Mouse (Mus musculus): Measurements from ENCODE around the gene Nav3.

The Nav3 gene

DNA sequence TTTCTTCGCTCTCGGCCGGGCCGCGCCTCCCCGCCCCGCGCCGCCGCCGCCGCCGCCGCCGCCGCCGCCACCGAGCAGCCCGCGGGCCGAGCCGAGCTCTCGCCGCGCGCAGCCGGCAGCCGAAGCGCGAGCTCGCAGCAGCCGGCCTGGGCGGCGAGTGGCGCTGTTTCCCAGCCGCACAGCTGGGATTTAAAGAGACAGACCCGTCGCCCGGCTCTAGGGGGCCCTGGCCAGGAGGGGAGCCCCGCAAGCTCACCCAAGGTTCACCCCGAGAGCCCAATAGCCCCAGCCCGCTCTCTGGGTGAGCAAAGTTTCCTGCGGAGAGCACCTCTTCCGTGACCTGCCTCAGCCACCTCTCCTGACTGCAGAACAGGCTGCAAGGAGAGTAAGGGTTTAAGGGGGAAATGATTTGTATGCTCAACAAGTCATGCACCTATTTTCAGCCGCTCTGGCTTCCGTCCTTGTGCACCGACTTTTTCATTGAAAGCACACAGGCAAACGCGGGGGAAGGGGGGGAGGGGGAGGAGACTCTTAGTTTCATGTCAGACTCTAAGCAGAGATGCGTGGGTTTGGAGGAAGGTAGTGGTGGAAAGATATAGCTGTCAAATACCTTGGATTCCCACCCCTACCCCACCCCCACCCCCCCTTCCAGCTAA lies at the start of gene Nav3:
Gene Nav3, minus strand, starts transcription at position 367 of the 656 bp plus-strand sequence.
- DNase-seq (ENCODE audit: low spot score in 2 of 2) = peak; percentile 12 to 20

DNA sequence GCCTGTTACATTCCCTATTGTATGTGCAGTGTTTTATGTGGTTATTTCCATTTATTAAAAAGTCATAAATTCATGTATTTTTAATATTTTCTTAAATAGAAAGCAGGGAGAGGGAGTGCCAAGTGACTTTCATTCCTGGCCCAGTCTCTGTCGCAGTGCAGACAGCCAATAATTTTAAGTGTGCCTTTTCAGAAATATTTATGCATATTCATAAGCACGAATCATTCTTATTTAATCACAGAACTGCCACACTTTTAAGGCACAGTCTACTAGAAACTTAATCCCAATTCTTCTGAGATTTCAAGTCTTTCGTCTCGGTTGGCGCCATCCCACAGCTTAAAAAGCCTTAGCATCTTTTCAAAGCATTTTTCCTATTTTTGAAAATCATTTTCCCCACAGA lies 29.3 kb upstream of the Nav3 start:
- DNase-seq (ENCODE audit: low spot score in 2 of 2) = no peak

DNA sequence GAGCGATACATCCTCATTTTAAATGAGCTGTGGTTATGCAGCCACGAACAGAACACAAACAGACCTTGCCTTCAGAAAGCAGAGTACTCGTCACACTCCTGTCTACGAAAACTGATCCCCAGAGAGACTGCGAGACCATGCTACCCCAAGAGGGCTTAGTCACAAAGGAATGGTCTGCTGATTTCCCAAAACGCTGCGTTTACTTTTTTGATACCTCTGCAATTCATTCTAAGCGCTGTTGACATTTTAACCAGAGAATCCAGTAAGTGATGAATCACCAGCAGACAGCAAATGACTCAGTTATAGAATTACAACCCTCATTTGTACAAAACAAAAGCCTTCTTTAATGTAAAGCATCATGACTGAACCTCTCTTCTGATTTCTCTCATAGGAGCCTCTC lies 28.8 kb upstream of the Nav3 start:
- no peak for DNase-seq (ENCODE audit: low spot score in 2 of 2)

DNA sequence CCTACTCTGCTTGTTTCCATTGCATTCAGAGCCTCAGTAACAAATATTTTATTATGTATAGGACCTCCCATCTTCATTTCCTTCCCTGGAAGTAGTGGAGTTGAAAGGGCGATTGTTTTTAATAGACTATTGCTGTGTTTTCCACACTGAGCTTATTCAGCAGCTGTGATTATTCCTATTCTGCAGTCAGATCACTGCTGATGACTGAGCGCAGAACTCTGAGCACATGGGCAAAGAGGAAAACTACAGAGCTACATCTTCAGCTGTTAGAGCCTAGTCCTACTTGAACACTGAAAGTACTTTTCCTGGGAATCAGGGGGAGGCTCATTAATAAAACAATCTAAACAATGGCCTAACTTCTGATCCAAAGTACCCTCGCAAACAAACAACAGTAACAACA lies 23.2 kb upstream of the Nav3 start:
- no peak for DNase-seq (ENCODE audit: low spot score in 2 of 2)

DNA sequence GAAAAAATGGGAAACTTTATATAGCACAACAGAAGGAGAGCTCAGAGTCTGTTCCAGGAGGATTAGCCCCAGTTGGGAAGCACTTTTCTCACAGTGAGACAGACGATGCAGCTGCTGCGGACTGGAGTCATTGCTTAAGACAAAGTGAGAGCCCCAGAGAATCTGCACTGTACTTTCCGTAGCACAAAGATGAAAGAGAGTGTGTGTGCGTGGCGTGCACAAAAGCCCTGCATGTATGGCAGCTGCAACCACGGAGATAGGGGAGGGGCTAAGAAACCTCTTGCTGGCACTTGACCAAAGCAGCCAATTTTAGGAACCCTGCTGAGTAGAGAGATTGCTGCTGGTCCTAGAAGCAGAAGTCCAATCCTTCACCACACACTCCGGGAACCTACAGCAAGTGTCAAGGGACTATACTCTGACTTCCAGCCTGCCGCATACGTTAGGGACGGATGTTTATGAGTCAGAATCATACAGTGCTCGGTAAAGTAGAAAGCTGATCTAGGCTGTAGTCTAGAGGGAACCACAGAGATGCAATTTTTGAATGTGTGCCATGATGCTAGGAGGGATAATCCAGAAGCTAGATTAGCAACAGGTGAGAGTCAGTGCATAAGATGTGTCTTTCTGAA lies 21.8 kb upstream of the Nav3 start:
- no peak for DNase-seq (ENCODE audit: low spot score in 2 of 2)

DNA sequence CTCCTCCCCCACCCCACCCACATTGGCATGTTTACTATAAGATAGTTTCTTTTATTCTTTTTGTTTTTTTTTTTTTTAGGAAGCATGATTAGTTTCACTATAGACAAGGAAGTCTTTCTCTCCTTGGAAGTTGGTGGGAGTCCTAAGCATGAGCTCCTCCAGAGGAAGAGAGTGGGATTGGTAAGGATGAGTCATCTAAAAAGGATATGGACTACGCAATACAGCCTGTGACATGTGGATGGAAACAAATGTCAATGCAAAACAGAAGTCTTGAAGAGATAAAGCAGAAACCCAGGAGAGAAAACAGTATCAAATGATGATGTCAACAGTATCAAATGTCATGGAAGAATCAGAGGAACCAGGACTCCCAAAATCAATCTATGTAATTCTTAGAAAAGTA lies 18.1 kb upstream of the Nav3 start:
- no peak for DNase-seq (ENCODE audit: low spot score in 2 of 2)

DNA sequence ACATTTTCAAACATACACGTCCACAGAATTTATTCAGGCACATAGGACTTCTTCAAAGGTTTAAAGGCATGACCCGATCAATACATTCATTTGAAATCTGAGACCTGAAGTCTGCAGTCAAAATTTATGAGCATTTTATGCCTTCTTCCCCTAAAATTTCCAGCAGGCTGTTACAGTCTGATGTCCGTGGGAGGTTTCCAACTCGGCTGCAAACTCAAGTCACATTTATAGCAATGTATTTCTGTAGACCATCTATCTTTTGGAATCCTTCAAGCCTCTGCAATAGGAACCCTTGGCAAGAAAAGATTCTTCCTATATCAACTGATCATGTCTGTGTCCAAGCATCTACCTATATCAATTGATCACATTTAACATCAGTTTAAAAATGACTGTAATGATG lies 13.4 kb upstream of the Nav3 start:
- DNase-seq (ENCODE audit: low spot score in 2 of 2) = no peak

DNA sequence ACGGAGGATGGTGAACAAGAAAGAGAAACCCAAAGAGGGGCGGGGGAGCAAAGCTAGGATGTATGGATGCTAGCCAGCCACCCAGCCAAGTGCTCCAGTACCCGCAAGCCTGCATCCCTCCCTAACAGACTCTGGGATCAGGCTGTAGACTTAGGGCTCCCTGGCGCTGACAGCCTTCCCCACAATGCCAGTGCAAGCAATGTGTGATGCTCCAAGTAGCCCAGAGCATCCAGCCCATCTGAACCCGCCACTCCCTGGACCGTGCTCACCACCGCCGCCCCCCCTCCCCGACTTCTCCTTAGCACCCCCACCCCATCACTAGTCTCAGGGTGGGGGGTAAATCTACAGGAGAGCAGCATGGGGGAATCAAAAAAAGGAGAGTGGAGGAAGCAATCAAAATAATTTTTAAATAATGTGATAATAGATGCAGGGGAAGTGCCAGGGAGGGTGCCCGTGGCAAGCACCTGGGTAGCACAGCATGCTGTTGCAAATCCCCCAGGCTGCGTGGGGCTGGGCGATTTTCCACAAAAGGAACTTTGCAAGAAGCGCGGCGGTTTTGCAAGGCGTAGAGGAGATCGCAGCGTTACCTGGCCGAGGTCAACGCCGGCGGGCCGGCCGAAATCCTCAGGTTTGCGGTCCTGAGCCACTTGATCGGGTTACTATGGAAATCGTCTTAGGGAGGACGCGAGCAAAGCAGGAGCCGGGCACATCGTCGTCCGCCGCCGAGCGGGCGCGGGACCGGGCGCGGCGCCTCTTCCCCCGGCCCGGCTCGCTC lies 754 bp downstream of the Nav3 start:
- DNase-seq (ENCODE audit: low spot score in 2 of 2) = no peak

DNA sequence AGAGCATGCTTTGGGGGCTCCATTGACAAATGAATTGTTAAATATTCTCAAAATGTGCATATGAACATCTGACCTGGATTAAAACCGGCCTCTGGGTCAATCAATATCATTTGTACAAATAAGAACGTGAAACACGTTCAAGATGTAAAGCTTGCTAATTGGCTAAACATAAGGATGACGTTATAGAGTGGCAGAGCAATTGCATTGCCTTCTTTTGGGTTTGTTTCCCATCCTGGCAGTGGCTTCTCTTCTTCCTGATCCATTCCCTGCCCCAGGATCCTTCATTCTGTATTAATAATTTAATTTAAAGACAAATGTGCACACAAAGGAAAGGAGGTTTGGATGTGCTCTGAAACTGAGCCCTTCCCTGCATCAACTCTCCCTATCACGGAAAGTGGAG lies 2.4 kb downstream of the Nav3 start:
- no peak for DNase-seq (ENCODE audit: low spot score in 2 of 2)

DNA sequence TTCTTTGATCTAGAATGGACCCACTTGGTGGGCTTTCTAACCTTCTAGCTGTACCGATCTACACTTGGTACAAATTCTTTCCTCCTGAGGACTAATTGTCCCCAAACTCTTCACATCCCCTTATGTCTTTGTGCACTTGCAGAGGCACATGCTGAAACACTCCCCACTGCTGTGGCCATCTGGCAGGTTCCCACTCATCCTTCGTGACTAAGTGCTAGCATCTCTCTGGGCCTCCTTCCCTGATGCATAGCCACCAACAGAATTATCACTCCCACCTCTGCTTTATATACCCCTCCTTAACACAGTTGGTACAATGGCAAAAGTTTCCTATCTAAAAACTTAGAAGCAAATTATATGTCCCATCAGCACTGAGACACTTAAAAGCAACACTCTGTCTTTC lies 15.6 kb downstream of the Nav3 start:
- no peak for DNase-seq (ENCODE audit: low spot score in 2 of 2)

DNA sequence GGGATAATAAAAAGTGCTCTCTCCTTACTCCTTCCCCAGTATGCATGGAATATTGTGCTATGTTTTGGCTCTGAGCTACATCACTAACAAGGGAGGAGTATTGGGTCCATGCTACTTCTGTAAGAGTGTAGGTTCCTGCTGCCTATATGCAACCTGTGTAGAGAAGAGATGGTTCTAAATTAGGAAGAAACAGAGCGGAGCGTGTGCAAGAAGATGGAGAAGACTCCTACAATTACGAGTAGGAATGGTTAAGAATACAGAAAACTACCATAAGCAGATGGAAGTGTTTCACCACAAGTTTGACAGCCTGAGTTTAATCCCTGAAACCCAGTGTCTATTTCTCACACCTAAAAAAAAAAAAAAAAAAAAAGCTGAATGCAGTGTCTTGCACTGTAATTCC lies 24.9 kb downstream of the Nav3 start:
- DNase-seq (ENCODE audit: low spot score in 2 of 2) = no peak

DNA sequence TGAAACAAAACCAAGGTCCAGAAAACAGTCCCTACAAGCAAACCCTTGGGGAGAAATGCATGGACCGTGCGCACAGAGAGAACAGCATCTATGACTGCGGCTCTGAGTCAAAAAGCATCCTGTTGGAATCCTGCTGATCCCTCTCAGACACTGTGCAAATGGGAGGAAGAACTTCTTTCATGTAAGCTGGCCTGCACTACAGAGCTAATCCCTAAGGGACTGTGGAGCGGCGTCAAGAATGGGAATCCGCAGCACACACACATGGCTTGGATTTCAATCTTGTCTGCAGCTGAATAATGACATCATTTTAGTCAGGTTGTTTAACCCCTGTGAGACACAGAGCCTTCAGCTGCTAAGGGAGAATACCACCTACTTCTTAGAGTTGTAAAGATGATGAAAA lies 26.4 kb downstream of the Nav3 start:
- no peak for DNase-seq (ENCODE audit: low spot score in 2 of 2)

DNA sequence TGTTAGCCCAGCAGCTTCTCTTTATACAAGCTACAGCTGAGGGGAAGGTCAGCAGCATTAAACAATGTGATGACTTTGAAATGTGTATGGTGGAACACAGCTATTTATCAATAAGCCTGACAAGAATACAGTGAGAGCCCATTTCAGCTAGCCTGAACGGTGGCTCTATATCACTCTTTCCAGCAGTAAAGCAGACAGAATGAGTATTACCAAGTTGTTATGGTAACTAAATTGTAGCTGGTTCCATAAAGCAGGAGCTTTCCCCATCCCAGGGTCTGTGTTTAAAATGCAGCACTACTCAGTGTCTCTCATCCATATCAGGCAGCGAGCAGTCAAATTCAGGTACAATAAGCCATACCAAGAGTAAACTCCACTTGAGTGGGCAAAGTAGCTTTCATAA lies 27.0 kb downstream of the Nav3 start:
- DNase-seq (ENCODE audit: low spot score in 2 of 2) = no peak

DNA sequence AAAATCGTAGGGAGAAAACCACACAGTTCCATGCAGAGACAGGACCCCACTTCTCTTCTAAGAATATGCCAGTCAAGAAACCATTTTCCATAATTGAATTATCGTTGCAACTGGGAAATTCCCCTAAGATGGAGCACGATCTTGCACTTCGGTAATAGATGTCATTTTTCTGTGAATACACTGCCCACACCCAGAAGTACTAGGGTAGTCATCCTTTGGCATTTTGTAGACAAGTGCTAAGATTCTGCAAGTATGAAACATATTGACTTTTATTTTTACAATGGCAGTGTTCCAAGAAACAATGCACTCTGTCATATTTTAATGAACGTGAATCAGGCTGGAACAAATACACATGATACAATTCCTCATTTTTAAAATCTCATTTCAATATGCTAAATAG lies 34.5 kb downstream of the Nav3 start:
- no peak for DNase-seq (ENCODE audit: low spot score in 2 of 2)

DNA sequence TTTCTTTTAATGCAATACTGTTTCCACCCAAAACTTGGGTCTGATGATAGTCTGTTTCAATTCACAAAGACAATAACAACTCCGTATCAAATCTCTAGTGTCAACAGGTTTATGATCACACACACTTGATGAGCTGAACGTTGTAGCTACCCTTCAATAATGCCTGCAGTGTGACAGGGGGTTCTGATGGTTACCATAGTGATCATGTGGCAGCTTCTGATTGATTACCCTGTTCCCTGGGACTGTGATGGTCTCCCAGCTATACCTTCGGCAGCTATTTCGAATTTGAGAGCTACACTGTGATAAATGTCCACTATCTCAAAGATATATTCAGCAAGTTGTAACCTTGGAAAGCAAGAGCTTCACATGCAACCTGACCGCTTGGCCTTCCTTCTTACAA lies 39.0 kb downstream of the Nav3 start:
- DNase-seq (ENCODE audit: low spot score in 2 of 2) = no peak

DNA sequence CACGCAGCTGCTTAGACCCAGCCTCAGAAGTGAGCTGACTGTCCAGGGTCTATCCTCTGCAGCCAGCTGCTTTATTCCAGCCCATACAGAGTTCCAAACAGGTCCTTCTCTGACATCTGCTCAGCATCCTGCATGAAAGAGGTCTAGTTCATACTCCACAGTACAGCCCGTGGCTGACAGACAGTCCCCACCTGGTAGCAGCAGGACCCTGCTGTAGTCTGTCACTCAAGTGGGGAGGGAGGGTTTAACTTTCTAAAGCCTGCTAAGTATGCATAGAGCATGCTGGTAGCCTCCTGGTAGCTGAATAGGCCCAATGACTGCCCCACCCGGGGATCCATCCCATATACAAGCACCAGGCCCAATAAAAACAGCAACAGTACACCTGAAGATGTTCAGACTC lies 40.4 kb downstream of the Nav3 start:
- DNase-seq (ENCODE audit: low spot score in 2 of 2) = no peak

DNA sequence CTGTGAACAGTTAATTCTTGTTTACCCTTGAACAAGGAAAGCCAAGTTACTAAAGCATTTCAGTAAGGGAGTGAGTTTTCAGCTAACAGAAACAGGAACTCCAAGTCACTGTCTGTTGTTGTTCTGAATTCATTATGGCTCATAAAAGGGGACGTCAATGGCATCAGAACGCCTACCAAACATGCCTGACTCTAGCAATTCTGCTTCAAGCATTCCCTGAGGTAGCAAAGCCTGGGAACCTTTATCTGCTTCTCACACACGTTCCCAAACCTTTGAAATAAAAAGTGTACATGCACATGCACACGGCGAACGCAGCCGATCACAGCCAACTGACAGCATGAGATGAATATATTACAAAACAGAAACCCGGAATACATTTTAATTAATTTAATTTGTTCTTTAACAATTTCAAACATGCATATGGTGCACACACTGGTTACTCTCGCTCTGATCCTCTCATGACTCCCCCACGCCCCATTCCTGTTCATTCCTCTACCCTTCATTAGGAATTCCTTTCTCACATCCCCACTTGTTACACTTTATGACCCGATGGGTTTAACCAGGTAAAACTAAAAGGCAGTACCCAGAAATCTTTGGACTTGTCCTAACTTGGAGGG lies 42.6 kb downstream of the Nav3 start:
- no peak for DNase-seq (ENCODE audit: low spot score in 2 of 2)

DNA sequence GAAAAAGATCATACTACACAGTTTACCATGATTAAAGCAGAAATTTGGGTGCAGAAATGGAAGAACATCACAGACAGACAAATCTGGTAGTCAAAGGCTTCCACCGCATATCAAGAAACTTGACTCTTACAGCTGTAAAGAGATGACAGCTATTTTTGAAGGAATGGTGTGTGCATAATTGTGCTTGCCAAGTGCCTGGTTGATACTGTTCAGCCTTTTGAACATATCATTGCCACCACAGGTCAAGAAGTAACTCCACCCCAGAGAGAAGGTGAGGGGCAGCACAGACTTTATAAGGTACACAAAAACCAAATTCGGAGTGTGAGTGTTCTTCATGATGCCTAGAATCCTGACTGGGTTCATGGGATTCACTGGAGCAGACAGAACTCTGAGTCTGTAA lies 53.1 kb downstream of the Nav3 start:
- DNase-seq (ENCODE audit: low spot score in 2 of 2) = no peak

DNA sequence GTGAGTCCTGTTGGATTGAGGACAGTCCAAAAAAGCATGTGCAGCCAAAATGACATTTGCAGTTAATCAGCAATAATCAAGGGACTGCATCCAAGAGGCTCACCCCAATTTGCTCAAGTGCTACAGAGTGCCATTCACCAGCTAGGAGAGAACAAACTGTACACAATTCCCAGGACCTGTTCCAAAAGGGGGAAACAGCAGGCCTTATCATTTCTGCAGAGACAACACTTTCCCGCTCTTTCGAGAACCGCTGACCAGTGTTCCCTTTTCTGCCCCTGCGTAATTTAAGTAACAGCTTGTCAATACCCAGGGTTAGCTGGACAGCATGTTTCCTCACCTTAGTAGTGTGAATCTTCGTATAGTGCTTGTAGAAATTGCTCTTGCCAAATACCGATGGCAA lies 55.4 kb downstream of the Nav3 start:
- no peak for DNase-seq (ENCODE audit: low spot score in 2 of 2)

DNA sequence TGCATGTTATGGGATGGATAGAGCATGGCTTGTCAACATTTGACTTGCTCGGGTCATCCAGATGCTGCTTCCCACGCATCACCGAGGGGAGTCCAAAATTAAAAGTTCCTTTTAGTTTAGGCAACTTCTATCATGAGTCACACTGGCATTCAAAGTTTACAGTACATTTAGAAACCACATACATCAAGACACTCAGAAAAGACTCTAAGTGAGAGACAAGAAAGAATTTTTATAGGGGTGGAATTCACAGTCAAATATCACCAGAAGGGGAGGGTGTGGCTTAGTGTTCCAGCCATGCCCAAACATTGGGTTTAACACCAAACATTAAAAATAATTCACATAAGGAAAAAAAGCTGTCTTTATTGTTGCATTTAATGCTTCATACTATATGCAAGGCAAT lies 57.4 kb downstream of the Nav3 start:
- no peak for DNase-seq (ENCODE audit: low spot score in 2 of 2)

DNA sequence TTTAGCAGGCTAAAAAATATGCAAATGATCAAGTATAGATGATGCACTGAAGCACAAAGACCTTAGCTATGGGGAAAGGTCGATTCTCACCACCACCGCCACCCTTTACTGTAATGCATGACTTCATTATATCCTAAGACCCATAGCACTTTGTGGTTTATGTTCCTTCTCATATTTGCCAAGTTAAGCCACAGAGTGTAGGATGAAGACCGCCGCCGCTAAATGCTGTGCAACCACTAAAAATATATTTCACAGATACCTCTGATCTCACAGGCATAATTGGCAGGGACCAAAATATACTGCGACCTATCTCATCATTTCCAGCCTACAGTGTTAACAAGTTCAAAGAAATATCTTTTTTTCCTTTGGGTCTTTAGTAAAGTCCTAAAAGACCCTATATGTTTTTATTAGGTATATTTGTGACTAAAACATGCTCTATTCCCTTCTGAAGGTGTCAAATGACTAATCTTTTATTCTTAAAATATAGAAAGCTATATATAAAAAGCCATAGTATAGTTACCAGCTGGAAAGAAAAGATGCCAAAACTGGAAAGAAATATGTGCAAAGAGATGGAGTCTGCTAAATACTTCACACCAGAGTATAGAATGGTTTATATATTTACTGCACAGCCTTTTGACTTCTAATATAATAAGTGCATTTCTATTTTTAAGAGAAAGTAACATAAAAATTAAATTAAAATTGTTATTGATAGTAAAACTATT lies 69.4 kb downstream of the Nav3 start:
- DNase-seq (ENCODE audit: low spot score in 2 of 2) = no peak

All from spleen, postnatal 36 days (tissue).